Mouse (Mus musculus): Measurements from ENCODE around the gene Trarg1.

The Trarg1 gene

GRCm38 (mm10) chr11:76674199-76674598, 5.4 kb upstream of the Trarg1 start:
- no peak for ATAC-seq (ENCODE audit: low TSS enrichment)

- ATAC-seq (ENCODE audit: low TSS enrichment) = no peak
These were observed 4.9 kb upstream of the Trarg1 start for GRCm38 (mm10) chr11:76674704-76675103.

- ATAC-seq (ENCODE audit: low TSS enrichment) = no peak
These were observed 6.0 kb downstream of the Trarg1 start for GRCm38 (mm10) chr11:76685604-76686003.

GRCm38 (mm10) chr11:76692096-76692495, 12.5 kb downstream of the Trarg1 start:
- ATAC-seq (ENCODE audit: low TSS enrichment) = no peak

GRCm38 (mm10) chr11:76695810-76696209, 16.2 kb downstream of the Trarg1 start:
- ATAC-seq (ENCODE audit: low TSS enrichment) = peak; percentile 84

GRCm38 (mm10) chr11:76699626-76700025, 20.0 kb downstream of the Trarg1 start:
- no peak for ATAC-seq (ENCODE audit: low TSS enrichment)

GRCm38 (mm10) chr11:76707656-76708055, 28.0 kb downstream of the Trarg1 start:
- ATAC-seq (ENCODE audit: low TSS enrichment) = no peak

- no peak for ATAC-seq (ENCODE audit: low TSS enrichment)
These were observed 28.5 kb downstream of the Trarg1 start for GRCm38 (mm10) chr11:76708066-76708465.

- ATAC-seq (ENCODE audit: low TSS enrichment) = no peak
These were observed 29.3 kb downstream of the Trarg1 start for GRCm38 (mm10) chr11:76708881-76709280.

- no peak for ATAC-seq (ENCODE audit: low TSS enrichment)
These were observed 30.2 kb downstream of the Trarg1 start for GRCm38 (mm10) chr11:76709625-76710452.

GRCm38 (mm10) chr11:76717000-76717399, 37.4 kb downstream of the Trarg1 start:
- no peak for ATAC-seq (ENCODE audit: low TSS enrichment)

- no peak for ATAC-seq (ENCODE audit: low TSS enrichment)
These were observed 44.3 kb downstream of the Trarg1 start for GRCm38 (mm10) chr11:76723911-76724310.

- ATAC-seq (ENCODE audit: low TSS enrichment) = no peak
These were observed 48.5 kb downstream of the Trarg1 start for GRCm38 (mm10) chr11:76728093-76728492.

- ATAC-seq (ENCODE audit: low TSS enrichment) = no peak
These were observed 51.0 kb downstream of the Trarg1 start for GRCm38 (mm10) chr11:76730650-76731049.

- ATAC-seq (ENCODE audit: low TSS enrichment) = no peak
These were observed 55.0 kb downstream of the Trarg1 start for GRCm38 (mm10) chr11:76734560-76734959.

- ATAC-seq (ENCODE audit: low TSS enrichment) = no peak
These were observed 56.2 kb downstream of the Trarg1 start for GRCm38 (mm10) chr11:76735753-76736324.

GRCm38 (mm10) chr11:76739125-76739524, 59.5 kb downstream of the Trarg1 start:
- no peak for ATAC-seq (ENCODE audit: low TSS enrichment)

- ATAC-seq (ENCODE audit: low TSS enrichment) = no peak
These were observed 62.9 kb downstream of the Trarg1 start for GRCm38 (mm10) chr11:76742511-76742910.

- ATAC-seq (ENCODE audit: low TSS enrichment) = peak; percentile 98
These were observed 64.9 kb downstream of the Trarg1 start for GRCm38 (mm10) chr11:76744550-76744949.

- no peak for ATAC-seq (ENCODE audit: low TSS enrichment)
These were observed 66.3 kb downstream of the Trarg1 start for GRCm38 (mm10) chr11:76745921-76746320.

All from frontal cortex, adult (tissue).